Mouse (Mus musculus) central nervous system, embryonic 14 days (tissue): ENCODE results near the gene Rpl39l. TPM values are rescaled to one million over a fixed set of nuclear protein-coding genes. Genes with fewer than 3 reads are reported as not detected.

Experiments used
- polyA plus RNA-seq: library from polyadenylated mRNA; depleted of rRNA; stranded (reverse); fragments of >200 nt; gene quantifications from 2 replicates; pipeline ENCODE4 v1.2.3, GENCODE M21; 2012; rRNA removed

Rpl39l gene
- 0.86 and 3.0 TPM in 2 replicates for polyA plus RNA-seq

GRCm38 (mm10) chr16:10170005-10170404 is at the start of gene Rpl39l:
Gene Rpl39l, plus strand, starts transcription at chr16:10170226.

GRCm38 (mm10) chr16:10192679-10193506 is 22.9 kb downstream of the Rpl39l start, which contains the start of gene Atf7ip2:
Gene Atf7ip2, plus strand, starts transcription at chr16:10192712.

Other genes starting within 250 kb of the Rpl39l start
- gene Grin2a, start 174.7 kb upstream of the Rpl39l start, polyA plus RNA-seq, result 1.0 and 1.1 TPM in 2 replicates
- gene Atf7ip2, start 22.5 kb downstream of the Rpl39l start, polyA plus RNA-seq, result 0.23 and 0.51 TPM in 2 replicates
- 5.6 and 9.1 TPM in 2 replicates for gene Emp2, start 143.7 kb downstream of the Rpl39l start, polyA plus RNA-seq
- gene Tekt5, start 225.3 kb downstream of the Rpl39l start, polyA plus RNA-seq, result 3.3 and 4.0 TPM in 2 replicates
- 43.5 and 44.9 TPM in 2 replicates for gene Nubp1, start 241.7 kb downstream of the Rpl39l start, polyA plus RNA-seq